Mouse (Mus musculus) embryonic fibroblast, embryonic 13.5 days (primary cell): ENCODE measurements around the gene Poldip2. TPM values are rescaled to one million over a fixed set of nuclear protein-coding genes. Genes with fewer than 3 reads are reported as not detected.

Source experiments
- H3K27ac ChIP-seq: 2 replicates; pipeline ENCODE4 v1.5.1; 2012; ENCODE audit warnings: low read length, control low read depth, inconsistent platforms; ENCODE audit not compliant: insufficient read depth
- H3K4me1 ChIP-seq: 2 replicates; pipeline ENCODE4 v1.6.1; 2011; ENCODE audit warnings: low read length; ENCODE audit not compliant: control insufficient read depth, insufficient read depth
- H3K4me3 ChIP-seq: 2 replicates; pipeline ENCODE4 v1.5.1; 2011; ENCODE audit warnings: mild to moderate bottlenecking, control low read depth, low read length; ENCODE audit not compliant: insufficient read depth
- CTCF ChIP-seq: IDR thresholded peaks from 2 replicates; pipeline ENCODE4 v1.5.1; 2011; ENCODE audit warnings: mild to moderate bottlenecking, control low read depth, low read length, moderate library complexity, borderline replicate concordance; ENCODE audit not compliant: insufficient read depth
- POLR2A ChIP-seq: IDR thresholded peaks from 2 replicates; pipeline ENCODE4 v1.6.1; 2011; ENCODE audit warnings: low read depth, mild to moderate bottlenecking, control low read depth, low read length, moderate library complexity
- polyA plus RNA-seq: library from polyadenylated mRNA; stranded (reverse); fragments of >200 nt; gene quantifications from 2 replicates; pipeline ENCODE4 v1.2.4, GENCODE M21; 2011; ENCODE audit warnings: low read depth; ENCODE audit not compliant: missing spikeins, insufficient read length

The Poldip2 gene
- polyA plus RNA-seq, 1 experiment, result 61.9 TPM

DNA sequence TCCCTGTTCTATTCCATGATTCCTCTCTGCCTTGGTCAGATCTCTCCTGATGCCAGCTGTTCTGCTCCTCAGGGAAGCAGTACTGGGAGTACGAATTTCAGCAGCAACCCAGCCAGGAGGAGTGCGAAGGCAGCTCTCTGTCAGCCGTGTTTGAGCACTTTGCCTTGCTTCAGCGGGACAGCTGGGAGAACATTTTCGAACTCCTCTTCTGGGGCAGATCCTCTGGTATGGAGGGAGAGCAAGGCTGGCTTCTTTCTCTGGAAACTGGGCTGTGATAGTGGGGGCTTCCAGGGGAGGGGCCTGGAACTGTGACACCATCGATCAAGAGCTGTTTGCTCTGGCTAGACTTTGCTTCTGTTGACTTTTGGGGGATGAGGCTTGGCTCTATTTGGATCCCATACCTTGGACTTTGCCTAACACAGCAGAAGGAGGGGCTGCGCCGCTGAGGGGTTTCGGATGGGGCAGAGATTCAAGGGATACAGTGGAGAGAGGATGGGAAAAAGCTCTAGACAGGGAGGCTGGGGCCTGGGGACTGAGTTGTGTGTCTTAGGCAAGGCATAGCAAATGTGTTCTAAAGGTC is 11.3 kb upstream of the Poldip2 start:
- Histone ChIP-seq H3K4me3 (no peak overlapping the region), H3K4me1 (no peaks in the 10 kb centered on the region), H3K27ac (no peak overlapping the region)
- TF ChIP-seq CTCF (no peak), POLR2A (no peak)

DNA sequence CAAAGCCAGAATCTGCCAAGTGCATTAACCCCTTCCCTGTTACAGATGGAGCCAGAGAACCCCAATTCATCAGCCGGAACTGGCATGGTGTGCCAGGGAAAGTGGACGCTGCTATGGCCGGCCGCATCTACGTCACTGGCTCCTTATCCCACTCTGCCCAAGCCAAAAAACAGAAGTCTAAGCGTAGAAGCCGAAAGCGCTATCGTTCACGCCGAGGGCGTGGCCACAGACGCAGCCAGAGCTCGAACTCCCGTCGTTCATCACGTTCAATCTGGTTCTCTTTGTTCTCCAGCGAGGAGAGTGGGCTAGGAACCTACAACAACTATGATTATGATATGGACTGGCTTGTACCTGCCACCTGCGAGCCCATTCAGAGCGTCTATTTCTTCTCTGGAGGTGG is 10.5 kb upstream of the Poldip2 start:
- Histone ChIP-seq H3K27ac (no peak overlapping the region), H3K4me1 (no peaks in the 10 kb centered on the region), H3K4me3 (no peak overlapping the region)
- TF ChIP-seq POLR2A, result no peak
- TF ChIP-seq CTCF, result no peak

DNA sequence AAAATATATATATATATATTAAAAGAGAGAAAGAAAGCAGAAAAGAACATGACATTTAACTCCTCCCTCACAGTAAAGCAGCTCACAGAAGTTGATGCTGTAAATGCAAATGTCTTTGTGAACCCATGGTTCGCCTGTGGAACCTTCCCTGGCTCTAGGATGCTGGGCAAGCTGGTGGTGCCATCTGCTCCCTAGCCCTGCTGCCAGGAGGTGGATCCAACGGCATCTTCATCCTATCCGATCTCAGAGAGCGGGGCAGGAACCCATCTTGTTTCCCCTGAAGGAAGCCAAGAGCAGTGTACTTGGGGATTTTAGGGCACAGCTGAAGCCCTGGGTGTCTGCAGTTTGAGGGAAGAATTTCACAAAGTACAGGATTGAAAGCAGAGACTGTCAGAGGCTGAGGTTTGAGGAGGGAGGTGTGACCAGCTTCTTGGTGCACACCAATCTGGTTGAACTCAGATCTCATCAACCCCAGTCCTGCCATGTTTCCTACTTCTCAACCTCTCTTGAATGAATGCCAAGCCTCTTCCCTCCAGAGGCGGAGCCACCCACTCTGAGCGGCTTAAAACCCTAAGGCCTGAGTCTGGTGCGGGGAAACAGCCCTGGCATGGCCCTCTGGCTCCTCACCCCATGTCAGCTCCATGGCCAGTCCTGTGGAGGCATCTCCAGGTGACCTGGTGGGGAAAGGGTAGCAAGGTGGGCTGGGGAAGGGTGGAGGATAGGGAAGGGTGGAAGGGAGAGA is 8.9 kb upstream of the Poldip2 start, which contains the start of gene Sebox:
Sebox (plus strand) TSS at position 539 of the 742 bp plus-strand sequence.
- Histone ChIP-seq H3K27ac (no peak within 1 kb of the TSS), H3K4me1 (no peaks in the 10 kb centered on the region), H3K4me3 (no peak within 1 kb of the TSS)
- TF ChIP-seq POLR2A (no peak), CTCF (no peak)

DNA sequence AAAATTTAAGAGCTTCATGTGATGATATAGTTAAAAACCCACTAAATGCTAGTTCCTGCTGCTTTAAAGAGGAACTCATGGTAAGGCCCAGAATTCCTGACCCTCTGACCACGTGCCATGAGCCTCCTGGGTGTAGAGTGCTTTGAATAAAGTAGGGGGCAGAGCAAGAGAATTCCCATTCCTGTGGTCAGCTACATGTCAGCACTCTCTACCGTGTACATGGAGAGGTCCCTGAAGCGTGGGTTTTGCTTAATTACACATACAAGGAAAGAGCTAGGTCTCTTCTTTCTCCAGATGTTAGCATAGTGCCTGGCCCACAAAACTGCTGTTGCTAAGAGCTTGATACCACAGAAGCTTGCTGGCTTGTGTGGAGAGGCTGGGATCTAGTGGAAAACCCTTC is 6.6 kb upstream of the Poldip2 start:
- no peak for TF ChIP-seq CTCF
- TF ChIP-seq POLR2A, result no peak
- Histone ChIP-seq H3K27ac (no peak overlapping the region), H3K4me1 (no peaks in the 10 kb centered on the region), H3K4me3 (no peak overlapping the region)

DNA sequence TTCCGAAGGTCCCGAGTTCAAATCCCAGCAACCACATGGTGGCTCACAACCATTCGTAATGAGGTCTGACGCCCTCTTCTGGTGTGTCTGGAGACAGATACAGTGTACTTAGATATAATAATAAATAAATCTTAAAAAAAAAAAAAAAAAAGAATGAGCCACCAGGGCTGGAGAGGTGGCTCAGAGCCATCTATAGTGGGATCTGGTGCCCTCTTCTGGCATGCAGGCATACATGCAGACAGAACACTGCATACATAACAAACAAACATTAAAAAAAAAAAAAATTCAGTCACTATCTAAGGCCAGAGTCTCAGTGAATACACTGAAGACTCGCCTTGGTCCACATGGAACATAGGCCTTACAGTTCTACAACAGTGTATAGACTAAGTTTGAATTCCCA is 2.8 kb upstream of the Poldip2 start:
- H3K27ac ChIP-seq, result no peak overlapping the region
- H3K4me3 ChIP-seq, result no peak overlapping the region
- peaks cover 5% of the 10 kb centered on the region for H3K4me1 ChIP-seq
- TF ChIP-seq CTCF, result peak; percentile 20; the same call in 1 of the 2 replicates
- no peak for TF ChIP-seq POLR2A

DNA sequence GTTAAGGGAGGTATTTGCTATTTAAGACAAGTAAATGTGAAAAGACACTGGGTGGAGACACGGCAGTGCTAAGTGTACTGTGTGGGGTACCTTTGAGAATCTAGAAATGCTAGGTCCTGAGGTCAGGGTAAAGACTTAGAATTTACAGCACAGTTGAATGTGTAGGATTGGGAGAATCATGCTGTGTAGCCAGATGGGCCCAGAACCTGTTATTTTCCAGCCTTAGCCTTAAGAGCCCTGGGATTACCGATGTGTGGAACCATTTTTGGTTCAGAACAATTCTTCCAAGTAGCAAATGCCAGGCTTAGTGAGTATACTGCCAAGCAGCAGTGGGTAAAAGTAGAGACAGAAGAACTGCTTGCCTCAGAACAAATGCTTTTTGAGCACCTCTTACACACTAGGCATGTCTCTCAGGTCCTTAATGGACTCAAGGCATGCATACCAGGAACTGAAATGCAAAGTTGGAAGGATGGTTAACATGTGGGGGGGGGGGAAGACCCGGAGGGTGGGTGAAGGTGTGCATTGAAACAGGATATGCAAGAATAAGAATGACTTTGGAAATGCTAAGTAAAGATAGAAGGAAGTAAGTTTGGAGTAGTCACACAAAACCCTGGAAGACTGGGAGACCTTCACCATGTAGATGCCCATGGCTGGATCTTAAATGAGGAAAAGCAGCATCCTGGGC is 1.3 kb downstream of the Poldip2 start:
- no peak overlapping the region for H3K27ac ChIP-seq
- peaks cover 5% of the 10 kb centered on the region for H3K4me1 ChIP-seq
- peak overlapping the region; percentile 97 for H3K4me3 ChIP-seq
- TF ChIP-seq CTCF (no peak), POLR2A (peak; percentile 4; the same call in 1 of the 2 replicates)

DNA sequence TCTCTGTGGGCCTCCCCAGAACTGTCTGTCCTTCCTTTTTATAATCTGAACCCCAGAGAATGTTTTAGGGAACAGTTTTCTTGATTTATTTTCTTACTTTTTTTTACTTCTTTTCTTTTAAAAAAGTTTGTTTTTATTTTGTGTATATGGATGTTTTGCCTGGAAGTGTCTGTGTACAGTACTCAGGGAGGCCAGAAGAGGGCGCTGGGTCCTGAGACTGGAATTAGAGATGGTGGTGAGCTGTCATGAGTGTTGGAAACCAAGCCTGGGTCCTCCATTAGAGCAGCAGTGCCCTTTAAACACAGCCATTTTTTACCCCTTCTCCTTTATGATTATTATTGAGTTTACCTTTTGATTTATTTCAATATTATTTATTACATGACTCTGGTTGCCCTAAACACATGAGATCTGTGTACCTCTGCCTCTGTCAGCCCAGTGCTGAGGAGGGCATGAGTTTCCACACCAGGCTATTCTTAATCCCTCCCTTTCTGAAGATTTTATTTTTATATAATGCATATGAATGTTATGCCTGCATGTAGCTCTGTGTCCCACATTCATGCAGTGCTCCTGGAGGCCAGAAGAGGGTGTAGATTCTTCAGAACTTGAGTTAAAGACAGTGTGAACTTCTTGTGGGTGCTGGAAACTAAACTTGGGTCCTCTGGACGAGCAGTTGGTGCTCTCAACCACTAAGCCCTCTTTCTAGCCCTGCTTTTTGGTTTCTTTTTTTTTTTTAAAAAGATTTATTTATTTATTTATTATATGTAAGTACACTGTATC is 3.7 kb downstream of the Poldip2 start:
- Histone ChIP-seq H3K27ac (no peak overlapping the region), H3K4me3 (no peak overlapping the region), H3K4me1 (peaks cover 5% of the 10 kb centered on the region)
- TF ChIP-seq CTCF, result no peak
- TF ChIP-seq POLR2A, result no peak

DNA sequence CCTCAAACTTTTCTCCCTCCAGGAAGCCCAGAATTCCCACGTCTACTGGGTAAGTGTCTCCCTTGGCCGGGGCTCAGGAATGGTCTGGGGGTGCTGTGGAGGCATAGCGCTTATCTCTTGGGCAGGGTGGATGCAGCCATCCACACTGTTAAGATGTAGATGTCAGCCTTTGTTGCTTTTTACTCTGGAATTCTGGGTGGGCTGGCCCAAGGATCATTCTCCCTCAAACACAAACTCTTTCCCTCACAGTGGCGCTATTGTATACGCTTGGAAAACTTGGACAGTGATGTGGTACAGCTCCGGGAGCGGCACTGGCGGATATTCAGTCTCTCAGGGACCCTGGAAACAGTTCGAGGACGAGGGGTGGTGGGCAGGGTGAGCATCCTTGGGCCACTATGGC is 6.9 kb downstream of the Poldip2 start:
- H3K4me3 ChIP-seq, result no peak overlapping the region
- H3K27ac ChIP-seq, result no peak overlapping the region
- TF ChIP-seq CTCF (no peak), POLR2A (no peak)
- H3K4me1 ChIP-seq, result peaks cover 6% of the 10 kb centered on the region; the same call in 1 of the 2 replicates

DNA sequence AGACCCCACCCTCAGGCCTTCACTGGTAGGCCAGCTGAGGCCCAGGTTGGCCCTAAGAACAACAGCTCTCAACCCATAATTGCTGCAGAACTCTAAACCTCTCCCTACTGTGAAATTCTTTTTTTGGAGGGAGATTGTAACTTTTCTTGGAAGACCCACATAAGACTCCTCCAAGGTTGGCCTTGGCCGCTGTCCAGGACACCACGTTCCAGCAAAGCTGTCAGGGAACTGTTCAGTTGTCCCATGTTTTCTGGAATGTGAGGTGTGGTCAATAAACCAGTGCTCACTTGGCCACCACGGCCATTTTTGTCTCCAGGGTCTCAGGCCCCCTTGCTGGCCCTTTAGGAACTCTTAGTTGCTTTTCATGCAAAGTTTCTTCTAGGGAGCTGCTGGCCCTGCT is 9.9 kb downstream of the Poldip2 start:
- H3K4me3 ChIP-seq, result no peak overlapping the region
- peaks cover 6% of the 10 kb centered on the region; the same call in 1 of the 2 replicates for H3K4me1 ChIP-seq
- TF ChIP-seq CTCF (no peak), POLR2A (no peak)
- peak overlapping the region; percentile 91 for H3K27ac ChIP-seq
